Mouse (Mus musculus) liver, adult 2 months (tissue): ENCODE measurements around the gene Mok.

Experiments used
- CTCF ChIP-seq: fragments of 200-500 bp; IDR thresholded peaks from 2 replicates; pipeline ENCODE4 v1.5.1; 2011; ENCODE audit warnings: low read depth, low read length, control low read depth
- POLR2A ChIP-seq: fragments of 200-500 bp; IDR thresholded peaks from 2 replicates; pipeline ENCODE4 v1.6.1; 2011; ENCODE audit warnings: low read length, control low read depth; ENCODE audit not compliant: insufficient read depth; ENCODE audit errors: extremely low read depth

DNA sequence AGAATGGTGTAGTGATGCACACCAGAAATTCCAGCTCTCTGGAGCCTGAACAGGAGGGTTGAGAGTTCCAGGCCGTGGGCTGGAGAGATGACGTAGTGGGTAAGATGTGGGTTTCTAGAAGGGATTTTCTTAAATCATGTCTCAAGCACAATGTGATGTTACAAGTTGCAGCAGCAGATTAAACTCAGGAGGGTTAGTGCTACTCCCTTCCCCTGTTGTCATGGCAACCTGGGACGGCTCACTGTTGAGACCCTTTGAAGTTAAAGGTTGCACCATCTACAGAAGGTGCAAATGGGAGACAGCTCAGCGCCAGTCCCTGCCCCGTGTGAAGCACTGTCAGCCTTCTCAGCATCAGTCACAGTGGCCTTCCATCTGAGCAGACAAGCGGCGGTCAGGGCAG, 20.5 kb upstream of the Mok start:
- no peak for TF ChIP-seq POLR2A
- no peak for TF ChIP-seq CTCF
